Mouse (Mus musculus): ENCODE data around the gene Fbxw8. TPM values are rescaled to one million over a fixed set of nuclear protein-coding genes. Genes with fewer than 3 reads are reported as not detected.
A peak's percentile ranks its signal among the peaks of the same experiment; 100 is the strongest.

Fbxw8 gene
- polyA plus RNA-seq, 1 experiment from 2014 or later, result 37.9 TPM

DNA sequence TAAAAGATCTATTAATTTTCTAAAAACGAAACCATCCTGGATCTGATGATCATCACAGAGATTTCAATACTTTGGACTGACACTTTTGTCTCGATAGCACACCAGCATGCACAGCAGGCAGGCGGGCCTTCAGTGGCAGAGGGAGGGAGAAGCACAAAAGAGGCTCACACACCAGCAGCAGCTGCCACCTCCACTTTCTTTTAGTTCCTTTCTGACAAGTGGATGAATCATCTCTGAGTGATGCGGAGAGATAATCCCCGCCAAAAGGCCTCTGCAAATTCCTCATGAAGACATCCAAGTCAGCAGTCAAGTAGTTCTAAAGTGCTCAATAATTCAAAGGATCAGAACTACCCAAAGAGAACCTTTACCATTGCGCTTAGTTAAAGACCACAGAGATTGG is 75.9 kb downstream of the Fbxw8 start:
- Histone ChIP-seq H3K27me3 (ENCODE audit: low read depth, poor library complexity, severe bottlenecking) (no peaks in the 10 kb centered on the region), H3K36me3 (peaks cover 75% of the 10 kb centered on the region), H3K4me1 (peaks cover 27% of the 10 kb centered on the region), H3K4me3 (no peak overlapping the region), H3K27ac (no peak overlapping the region), H3K9me3 (replicated peaks) (no peaks in the 10 kb centered on the region)
- no peak for DNase-seq (ENCODE audit: low spot score)
- WGBS, result 91% methylated on average over 6 of the region's 6 CpGs

DNA sequence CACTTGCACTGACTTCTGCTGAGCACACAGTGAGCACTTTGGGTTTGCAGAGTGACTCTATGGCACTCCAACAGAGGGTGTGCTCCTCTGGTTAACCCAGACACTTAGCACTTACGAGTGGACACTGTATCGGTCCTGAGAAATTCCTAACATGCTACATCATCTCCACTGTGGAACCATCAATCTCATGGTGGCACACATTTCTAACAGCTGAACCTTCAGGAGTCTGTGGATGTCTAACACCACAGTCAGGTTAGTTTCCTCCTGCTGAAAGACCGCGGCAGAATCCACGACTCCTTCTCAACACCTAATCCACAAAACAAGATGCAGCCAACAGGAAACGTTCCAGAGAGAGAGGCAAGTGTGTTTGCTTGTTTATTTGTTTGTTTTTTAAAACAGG is 76.7 kb downstream of the Fbxw8 start:
- no peak for DNase-seq (ENCODE audit: low spot score)
- peaks cover 80% of the 10 kb centered on the region for H3K36me3 ChIP-seq
- 89% methylated on average over 6 of the region's 6 CpGs for WGBS

DNA sequence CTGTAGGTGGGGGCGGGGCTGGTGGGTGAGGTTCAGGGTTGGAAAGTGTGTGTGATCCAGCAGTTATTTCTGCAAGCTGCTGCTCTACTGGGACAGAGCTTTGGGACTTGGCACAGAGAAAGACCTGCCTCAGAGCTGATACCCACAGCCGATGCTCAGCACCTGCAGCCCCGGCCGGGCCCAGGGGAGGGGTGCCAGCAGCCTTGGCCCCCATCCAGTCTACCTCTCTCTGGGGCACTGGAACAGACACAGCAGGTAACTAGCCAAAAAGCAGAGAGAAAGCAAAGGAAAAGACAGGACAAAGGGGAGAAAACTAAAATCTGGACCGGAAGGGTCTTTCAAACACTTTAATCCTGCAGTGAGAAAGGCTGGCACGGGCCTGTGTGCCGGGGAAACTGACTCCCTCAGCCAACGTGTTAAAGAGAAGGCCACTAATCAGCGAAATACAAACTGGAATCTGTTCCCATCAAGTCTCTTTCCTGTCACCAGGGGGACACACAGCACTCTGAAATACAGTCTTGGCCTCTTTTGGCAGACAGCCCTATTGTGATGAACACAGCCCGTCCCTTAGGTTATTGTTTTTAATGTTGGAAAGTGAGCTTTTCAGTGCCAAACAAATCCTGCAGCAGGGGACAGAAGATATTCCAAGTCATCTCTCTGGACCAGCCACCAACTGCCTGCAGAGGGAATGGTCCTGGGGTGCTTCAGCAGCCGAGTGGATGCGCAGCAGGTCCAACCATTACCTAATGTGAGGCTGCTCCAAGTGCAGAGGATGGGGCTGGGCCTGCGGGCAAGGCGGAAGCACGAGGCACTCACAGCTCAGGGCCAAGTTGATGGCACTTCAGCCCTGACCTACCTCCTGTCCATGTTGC is 78.3 kb downstream of the Fbxw8 start:
- H3K9me3 ChIP-seq (replicated peaks), result no peaks in the 10 kb centered on the region
- DNase-seq (ENCODE audit: low spot score), result no peak
- 93% methylated on average over 15 of the region's 15 CpGs for WGBS
- H3K36me3 ChIP-seq, result peaks cover 90% of the 10 kb centered on the region
- peaks cover 9% of the 10 kb centered on the region for H3K4me1 ChIP-seq
- no peak overlapping the region for H3K27ac ChIP-seq
- no peaks in the 10 kb centered on the region for H3K27me3 ChIP-seq (ENCODE audit: low read depth, poor library complexity, severe bottlenecking)
- H3K4me3 ChIP-seq, result no peak overlapping the region

More for the DNA sequence above, 76.7 kb downstream of the Fbxw8 start:
- H3K27ac ChIP-seq, result no peak overlapping the region
- H3K4me1 ChIP-seq, result peaks cover 24% of the 10 kb centered on the region
- no peaks in the 10 kb centered on the region for H3K9me3 ChIP-seq (replicated peaks)
- H3K27me3 ChIP-seq (ENCODE audit: low read depth, poor library complexity, severe bottlenecking), result no peaks in the 10 kb centered on the region
- no peak overlapping the region for H3K4me3 ChIP-seq

DNA sequence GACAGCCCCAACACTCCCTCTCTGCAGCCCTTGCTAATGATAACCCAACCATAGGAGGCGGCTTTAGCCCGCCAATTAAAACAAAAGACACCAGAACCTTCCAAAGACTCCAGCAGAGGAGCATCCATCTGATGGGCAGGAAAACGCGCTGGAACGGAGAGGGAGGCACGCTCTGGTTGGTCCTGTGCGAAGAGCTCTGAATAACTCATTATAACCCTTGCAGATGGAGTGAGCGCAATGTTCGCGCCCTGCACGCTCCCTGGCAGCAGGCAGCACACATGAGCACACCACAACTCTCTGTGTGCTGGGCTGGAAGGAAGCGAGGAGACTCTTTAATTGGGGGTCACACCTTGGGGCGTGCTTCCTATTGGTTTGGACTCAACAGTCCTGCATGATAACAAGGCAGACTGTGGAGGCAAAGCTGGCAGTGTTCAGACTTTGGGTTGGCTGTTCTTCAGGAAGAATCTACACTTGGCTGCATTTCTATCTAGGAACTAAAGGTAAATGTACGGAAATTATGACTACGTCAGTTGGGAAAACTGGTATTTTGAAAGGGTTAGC is 82.0 kb downstream of the Fbxw8 start:
- 92% methylated on average over 15 of the region's 15 CpGs for WGBS
- no peaks in the 10 kb centered on the region for H3K4me1 ChIP-seq
- no peak overlapping the region for H3K27ac ChIP-seq
- no peaks in the 10 kb centered on the region for H3K9me3 ChIP-seq (replicated peaks)
- H3K27me3 ChIP-seq (ENCODE audit: low read depth, poor library complexity, severe bottlenecking), result no peaks in the 10 kb centered on the region
- H3K4me3 ChIP-seq, result no peak overlapping the region
- H3K36me3 ChIP-seq, result peaks cover 90% of the 10 kb centered on the region
- DNase-seq (ENCODE audit: low spot score), result no peak

DNA sequence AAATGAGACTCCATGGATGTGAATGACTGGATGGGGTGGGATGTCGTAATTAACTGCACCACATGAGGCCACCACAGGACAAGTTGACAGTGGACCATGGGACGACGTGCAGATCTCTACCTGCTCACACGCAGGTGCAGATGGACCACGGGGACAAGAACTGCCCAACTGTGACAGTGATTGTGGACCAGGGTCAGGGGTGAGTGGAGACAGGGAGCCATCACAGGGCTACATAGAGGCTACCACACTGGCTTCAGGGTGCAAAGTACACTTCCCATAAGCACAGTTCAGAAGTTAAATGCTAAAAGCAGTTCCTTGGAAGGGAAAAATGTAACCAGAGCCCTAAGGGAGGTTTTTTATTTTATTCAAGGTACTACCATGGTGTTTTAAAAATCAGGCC is 83.5 kb downstream of the Fbxw8 start:
- peaks cover 92% of the 10 kb centered on the region for H3K36me3 ChIP-seq
- H3K9me3 ChIP-seq (replicated peaks), result no peaks in the 10 kb centered on the region
- WGBS, result 90% methylated on average over 5 of the region's 5 CpGs
- no peak overlapping the region for H3K27ac ChIP-seq
- no peak overlapping the region for H3K4me3 ChIP-seq
- no peaks in the 10 kb centered on the region for H3K4me1 ChIP-seq
- no peaks in the 10 kb centered on the region for H3K27me3 ChIP-seq (ENCODE audit: low read depth, poor library complexity, severe bottlenecking)
- DNase-seq (ENCODE audit: low spot score), result no peak

DNA sequence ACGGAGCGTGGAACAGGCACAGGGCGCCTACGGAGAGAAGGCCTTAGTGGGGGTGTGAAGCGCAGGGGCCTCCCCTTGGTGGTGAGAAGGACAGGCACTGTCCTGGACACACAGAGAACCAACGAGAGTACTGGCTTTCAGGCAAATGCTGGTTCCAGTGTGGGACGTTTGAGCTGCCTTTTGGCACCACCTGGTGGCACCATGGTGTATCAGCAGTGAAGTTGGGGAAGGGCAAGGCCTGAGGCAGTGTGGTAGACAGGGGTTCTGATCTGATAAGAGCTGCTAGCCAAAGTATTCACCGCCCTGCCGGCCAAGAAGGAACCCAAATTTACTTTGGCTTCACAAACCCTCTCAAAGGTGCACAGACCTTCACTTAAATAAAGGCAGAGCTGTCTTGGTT is 85.9 kb downstream of the Fbxw8 start:
- 52% methylated on average over 9 of the region's 9 CpGs for whole genome bisulfite sequencing
- peaks cover 3% of the 10 kb centered on the region; the same call in 1 of the 2 replicates for H3K4me1 ChIP-seq
- peak; percentile 73 for DNase-seq (ENCODE audit: low spot score)
- H3K9me3 ChIP-seq (replicated peaks), result no peaks in the 10 kb centered on the region
- no peak overlapping the region for H3K4me3 ChIP-seq
- H3K27me3 ChIP-seq (ENCODE audit: low read depth, poor library complexity, severe bottlenecking), result no peaks in the 10 kb centered on the region
- peak overlapping the region; percentile 14; the same call in 1 of the 2 replicates for H3K27ac ChIP-seq
- peaks cover 90% of the 10 kb centered on the region for H3K36me3 ChIP-seq

DNA sequence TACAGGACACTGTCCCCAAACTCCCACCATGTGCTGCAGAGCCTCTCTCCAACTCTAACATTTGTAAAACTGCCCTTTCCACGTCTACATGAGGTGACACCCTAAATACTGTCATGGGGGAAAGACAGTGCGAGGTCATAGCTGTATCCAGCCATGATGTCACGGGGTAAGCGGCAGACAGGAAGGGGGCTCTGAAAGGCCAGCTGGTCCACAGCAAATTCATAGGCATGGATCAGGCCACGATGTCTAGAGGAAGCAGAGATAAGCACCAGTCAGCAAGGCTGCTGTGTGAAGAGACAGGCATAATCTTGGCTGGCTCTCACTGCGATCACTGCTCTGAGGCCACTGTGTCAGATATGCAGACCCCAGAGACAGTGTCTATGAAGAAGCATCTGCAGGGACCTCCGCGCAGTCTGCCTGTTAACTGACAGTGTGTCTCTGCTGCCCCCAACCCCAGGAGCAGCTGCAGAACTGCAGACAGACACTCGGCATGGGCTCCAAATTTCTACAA is 87.2 kb downstream of the Fbxw8 start:
- H3K27ac ChIP-seq, result no peak overlapping the region
- H3K9me3 ChIP-seq (replicated peaks), result no peaks in the 10 kb centered on the region
- DNase-seq (ENCODE audit: low spot score), result no peak
- H3K27me3 ChIP-seq (ENCODE audit: low read depth, poor library complexity, severe bottlenecking), result no peaks in the 10 kb centered on the region
- no peak overlapping the region for H3K4me3 ChIP-seq
- H3K36me3 ChIP-seq, result peaks cover 85% of the 10 kb centered on the region
- WGBS, result 92% methylated on average over 9 of the region's 9 CpGs
- peaks cover 3% of the 10 kb centered on the region; the same call in 1 of the 2 replicates for H3K4me1 ChIP-seq

DNA sequence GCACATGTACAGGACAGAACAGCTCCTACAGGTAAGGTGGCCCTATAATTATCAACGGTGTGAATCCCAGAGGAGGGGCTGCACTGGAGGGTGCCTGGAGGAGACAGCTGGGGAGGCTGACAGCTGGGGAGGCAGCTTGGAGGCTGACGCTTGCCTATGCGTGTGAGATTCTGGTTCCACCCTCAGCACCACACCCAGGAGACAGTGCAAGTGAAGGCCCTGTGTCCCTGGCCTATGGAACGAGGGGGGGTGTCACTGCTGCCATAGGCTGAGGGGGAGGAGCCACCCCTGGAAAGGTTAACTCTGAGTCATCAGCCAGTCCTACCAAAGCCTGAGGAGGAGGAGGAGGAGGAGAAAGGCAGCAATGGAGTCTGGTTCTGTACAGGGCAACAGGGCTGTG is 87.7 kb downstream of the Fbxw8 start:
- no peak overlapping the region for H3K27ac ChIP-seq
- no peak overlapping the region for H3K4me3 ChIP-seq
- WGBS, result 75% methylated on average over 4 of the region's 4 CpGs
- peaks cover 3% of the 10 kb centered on the region; the same call in 1 of the 2 replicates for H3K4me1 ChIP-seq
- H3K36me3 ChIP-seq, result peaks cover 80% of the 10 kb centered on the region
- no peaks in the 10 kb centered on the region for H3K9me3 ChIP-seq (replicated peaks)
- H3K27me3 ChIP-seq (ENCODE audit: low read depth, poor library complexity, severe bottlenecking), result no peaks in the 10 kb centered on the region
- DNase-seq (ENCODE audit: low spot score), result no peak

DNA sequence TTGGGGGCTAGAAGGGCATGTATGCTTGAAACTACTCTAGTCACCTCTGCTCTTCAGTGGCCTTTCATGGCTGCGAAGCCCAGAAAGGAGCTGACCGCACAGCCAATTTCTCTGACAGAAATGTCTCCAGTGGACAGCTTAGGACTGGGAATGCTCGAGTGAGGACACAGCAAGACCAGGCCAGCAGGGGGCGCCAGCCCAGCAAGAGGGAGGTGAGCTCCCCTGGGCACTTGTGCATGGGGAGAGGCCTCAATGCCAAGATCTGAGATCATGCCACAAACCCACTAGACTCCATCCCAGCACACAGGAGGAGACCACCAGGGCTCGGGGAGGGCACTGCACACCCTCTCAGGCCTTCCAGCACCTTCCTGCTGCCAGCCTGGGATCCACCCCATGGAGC is 88.4 kb downstream of the Fbxw8 start:
- DNase-seq (ENCODE audit: low spot score), result peak; percentile 79
- Histone ChIP-seq H3K4me1 (peaks cover 3% of the 10 kb centered on the region; the same call in 1 of the 2 replicates), H3K9me3 (replicated peaks) (no peaks in the 10 kb centered on the region), H3K4me3 (no peak overlapping the region), H3K27me3 (ENCODE audit: low read depth, poor library complexity, severe bottlenecking) (0 out of 2 replicates have a peak, but pooled peaks cover 5% of the 10 kb centered on the region), H3K27ac (no peak overlapping the region), H3K36me3 (peaks cover 73% of the 10 kb centered on the region)
- WGBS, result 65% methylated on average over 5 of the region's 5 CpGs

DNA sequence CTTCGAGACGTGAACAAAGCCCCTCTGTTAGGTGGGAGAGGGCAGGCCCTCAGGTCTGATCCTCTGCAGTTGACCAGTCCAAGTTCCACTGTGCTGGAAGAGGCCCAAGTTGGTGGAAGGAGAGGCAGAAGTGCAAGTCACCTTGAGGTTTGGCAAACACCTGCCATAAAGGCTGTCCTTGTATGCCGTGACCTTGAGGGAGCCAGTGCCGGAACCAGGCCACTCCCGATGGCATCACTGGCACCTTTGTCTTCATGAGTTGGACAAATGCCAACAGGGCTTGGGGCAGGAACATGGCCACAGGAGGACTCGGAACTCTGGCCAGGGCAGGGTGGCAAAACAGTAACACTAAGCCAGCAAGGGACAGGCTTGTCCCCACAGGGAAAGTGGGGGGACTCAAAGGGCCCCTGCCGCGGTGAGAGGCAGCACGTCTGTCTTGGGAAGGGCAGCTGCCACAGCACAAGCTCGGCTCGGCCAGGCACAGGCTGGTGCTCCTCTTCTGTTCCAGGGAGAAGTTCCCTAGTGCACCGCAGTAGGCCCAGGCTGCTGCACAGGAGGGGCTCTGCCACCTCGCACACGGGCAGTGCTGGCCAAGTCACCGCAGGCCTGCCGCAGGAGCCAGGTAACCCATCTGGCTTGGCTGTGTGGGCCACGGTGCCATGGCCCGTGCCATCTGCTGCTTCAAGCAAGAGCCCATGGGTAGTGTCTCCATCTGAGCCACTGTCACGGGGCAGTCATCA is 89.6 kb downstream of the Fbxw8 start:
- Histone ChIP-seq H3K27ac (no peak overlapping the region), H3K4me3 (no peak overlapping the region), H3K36me3 (peaks cover 66% of the 10 kb centered on the region), H3K9me3 (replicated peaks) (no peaks in the 10 kb centered on the region), H3K27me3 (ENCODE audit: low read depth, poor library complexity, severe bottlenecking) (peaks cover 16% of the 10 kb centered on the region), H3K4me1 (peaks cover 3% of the 10 kb centered on the region; the same call in 1 of the 2 replicates)
- DNase-seq (ENCODE audit: low spot score), result no peak
- WGBS, result 95% methylated on average over 19 of the region's 19 CpGs

DNA sequence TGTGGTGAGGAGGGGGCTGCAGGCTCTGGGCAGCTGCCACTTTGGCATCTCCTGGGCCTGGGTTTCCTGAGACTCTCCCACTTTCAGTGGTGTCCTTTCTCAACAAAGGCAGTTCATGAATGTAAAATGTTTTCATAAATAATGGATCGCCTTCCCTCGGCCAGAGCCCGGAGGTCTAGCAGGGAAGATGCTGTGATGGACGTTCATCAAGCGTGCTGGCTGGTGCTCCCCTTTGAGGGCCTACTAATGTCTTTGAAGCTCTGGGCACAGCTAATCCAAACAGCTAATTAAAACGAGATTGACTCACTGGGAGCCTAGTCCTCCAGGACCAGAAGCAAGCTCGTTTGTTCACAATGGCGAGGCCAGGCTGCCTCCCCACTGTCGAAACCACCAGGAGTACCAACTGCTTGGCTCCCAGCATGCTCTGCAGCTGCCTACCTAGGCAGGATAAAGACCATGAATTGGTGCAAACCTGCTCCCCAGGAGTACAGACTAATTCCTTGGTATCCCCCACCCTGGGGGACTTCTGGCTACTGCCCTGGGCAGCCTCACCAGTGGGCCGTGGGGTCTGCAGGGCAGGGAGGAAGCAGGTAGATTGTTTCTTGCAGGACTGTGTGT is 90.9 kb downstream of the Fbxw8 start:
- no peaks in the 10 kb centered on the region for H3K9me3 ChIP-seq (replicated peaks)
- H3K27ac ChIP-seq, result no peak overlapping the region
- DNase-seq (ENCODE audit: low spot score), result no peak
- H3K4me3 ChIP-seq, result no peak overlapping the region
- 48% methylated on average over 10 of the region's 10 CpGs for WGBS
- H3K4me1 ChIP-seq, result peaks cover 3% of the 10 kb centered on the region; the same call in 1 of the 2 replicates
- peaks cover 29% of the 10 kb centered on the region for H3K27me3 ChIP-seq (ENCODE audit: low read depth, poor library complexity, severe bottlenecking)
- peaks cover 57% of the 10 kb centered on the region for H3K36me3 ChIP-seq

DNA sequence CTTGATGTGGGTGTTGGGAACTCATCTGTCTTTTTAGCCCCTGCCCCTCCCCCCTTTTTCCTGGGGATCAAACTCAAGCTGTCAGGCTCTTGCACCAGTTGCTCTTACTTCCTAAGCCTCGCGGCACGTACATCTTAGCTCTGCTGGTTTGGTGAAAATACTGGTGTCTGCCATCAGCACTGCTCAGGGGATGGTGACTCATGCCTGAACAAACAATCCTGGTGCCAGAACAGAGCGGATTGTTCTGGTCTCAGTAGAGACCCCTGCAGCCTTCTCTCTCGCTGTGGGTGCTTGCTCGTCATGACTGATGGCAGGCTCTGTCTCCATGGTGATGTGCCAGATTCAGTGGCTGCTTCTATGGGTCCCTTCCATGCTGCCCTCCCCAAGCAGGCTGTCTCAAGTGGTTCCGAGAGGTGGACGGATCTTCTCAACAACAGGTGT is 92.1 kb downstream of the Fbxw8 start:
- H3K36me3 ChIP-seq, result peaks cover 46% of the 10 kb centered on the region
- no peak for DNase-seq (ENCODE audit: low spot score)
- no peak overlapping the region for H3K4me3 ChIP-seq
- H3K27ac ChIP-seq, result no peak overlapping the region
- peaks cover 38% of the 10 kb centered on the region for H3K27me3 ChIP-seq (ENCODE audit: low read depth, poor library complexity, severe bottlenecking)
- 78% methylated on average over 8 of the region's 8 CpGs for WGBS
- H3K9me3 ChIP-seq (replicated peaks), result no peaks in the 10 kb centered on the region
- H3K4me1 ChIP-seq, result peaks cover 10% of the 10 kb centered on the region

Measured in limb, embryonic 10.5 days (tissue).